Mouse (Mus musculus): ENCODE data around the gene St6galnac3.

St6galnac3 gene

DNA sequence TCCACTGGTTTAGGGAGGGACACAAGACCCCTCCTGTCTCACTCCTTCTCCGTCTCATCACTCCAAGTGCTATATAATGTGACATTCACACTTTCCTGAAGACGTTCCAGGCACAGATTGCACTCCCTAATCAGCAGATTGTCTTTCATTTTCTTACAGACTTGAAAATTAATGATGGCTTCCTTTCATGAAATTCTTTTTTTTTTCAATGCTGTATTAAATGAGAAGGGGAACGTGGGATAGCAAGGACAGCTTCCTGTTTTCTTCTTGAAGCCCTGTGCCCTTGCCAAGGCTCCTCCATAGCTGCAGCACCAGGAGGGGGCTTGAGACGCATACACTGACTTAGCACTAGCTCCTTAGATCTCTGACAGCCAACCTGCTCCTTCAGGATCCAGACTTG, 188.7 kb downstream of the St6galnac3 start:
- intact Hi-C loops (cut with DNase I) = no loop called here

DNA sequence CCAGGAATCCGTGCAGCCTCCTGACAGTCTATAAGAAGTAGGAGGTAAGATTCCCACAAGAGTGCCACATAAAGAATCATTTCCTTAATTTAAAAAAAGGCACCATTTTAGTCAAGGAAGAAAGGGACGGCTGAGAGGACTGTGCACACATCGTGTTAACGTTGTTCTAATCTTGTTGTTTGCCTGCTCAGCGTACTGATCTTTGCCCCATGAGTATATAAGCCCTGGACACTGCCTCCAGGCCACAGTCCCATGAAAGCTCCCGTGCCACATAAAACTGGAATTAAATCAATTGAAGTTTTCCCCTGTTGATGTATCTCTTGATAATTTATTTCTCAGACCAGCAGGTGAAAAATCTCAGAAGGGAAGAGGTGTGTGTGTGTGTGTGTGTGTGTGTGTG, 195.8 kb downstream of the St6galnac3 start:
- intact Hi-C loops (cut with DNase I) = no loop called here

DNA sequence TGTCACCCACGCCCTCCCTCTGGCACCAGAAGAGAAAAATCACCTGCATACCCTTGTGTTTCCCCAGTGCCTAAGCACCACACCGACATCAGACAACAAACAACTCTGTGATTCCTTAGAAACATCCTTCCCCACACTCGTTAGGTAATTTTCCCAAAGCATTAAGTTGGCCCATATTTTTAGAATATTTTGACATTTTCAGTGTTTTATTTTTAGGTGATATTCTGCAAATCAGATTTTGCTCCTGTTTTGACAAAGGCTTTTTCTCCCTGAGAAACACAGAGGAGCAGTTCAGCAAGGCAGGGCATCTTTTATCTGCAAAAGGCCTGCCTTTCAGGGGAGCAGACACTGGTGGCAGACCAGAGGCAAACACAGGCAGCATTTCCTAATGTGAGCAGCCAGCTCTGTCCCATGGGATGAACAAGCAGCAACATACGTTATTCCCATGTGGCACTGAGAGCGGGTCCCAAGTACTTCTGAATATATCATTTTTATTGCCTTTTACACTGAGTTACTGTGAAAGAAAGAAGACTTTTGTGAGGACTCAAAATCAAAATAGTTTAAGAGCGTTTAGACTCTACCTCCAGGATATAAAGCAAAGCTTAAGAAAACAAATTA, 199.7 kb downstream of the St6galnac3 start:
- intact Hi-C loops (cut with DNase I) = no loop called here

DNA sequence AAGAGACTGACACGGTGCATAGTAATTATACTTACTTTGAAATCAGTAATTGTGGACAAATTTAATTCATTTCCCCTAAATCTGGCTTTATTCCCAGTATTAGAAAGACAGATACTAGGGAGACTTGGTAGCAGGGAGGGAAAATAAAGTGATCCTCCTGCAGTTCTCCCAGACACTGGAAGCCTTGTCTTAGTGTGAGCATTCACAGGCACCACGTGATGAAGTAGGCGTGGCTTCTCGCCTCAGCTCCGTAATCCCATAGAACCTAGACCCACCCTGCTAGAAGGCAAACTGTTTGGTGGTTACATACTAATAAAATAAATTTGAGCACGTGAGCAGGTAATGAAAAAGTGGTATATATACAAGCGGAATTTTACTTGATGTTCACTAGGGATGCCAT, 208.1 kb downstream of the St6galnac3 start:
- intact Hi-C loops (cut with DNase I) = no loop called here

DNA sequence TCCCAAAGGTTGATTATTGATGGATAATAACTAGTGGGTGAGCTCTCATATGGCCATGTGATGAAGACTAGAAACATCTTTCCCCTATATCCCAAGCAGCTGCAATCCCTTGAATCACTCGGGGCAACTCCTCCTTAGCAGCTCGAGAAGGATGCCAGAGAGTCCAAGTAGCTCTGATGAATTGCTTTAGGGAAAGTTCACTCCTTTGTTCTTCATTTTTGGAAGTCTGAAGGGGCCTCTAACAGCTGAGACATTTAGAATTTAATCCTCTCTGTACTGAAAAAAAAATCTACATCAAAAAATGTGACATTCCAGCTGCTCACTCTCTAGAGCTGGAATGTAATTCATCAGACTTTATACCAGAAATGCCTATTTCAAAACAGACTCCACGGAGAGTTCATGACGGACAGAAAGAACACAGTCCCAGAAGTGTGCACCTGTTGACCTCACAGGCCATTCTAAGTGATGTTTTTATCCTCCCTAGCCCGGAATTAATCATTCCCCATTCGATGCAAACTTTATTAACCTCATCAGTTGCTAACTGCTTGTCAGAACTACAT, 211.4 kb downstream of the St6galnac3 start:
- intact Hi-C loops (cut with DNase I) = no loop called here

DNA sequence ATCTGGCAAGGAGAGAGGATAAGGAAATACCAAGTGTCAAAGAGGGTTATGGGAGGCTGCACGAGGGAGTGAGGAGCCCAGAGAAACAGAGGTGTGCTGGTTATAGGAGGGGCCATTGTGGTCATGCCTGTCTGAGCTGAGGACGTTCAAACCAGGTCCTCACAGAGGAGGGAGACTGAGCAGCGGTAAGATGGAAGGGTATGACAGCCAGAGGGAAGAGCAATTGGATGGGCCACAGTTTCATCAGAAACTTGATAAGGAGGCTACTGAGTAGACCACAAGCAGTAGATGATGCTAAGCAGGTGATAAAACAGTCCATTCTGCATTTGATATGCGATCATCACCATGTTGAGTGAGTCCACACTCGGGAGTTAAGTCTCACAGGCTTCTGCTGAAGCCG, 212.4 kb downstream of the St6galnac3 start:
- intact Hi-C loops (cut with DNase I) = no loop called here

DNA sequence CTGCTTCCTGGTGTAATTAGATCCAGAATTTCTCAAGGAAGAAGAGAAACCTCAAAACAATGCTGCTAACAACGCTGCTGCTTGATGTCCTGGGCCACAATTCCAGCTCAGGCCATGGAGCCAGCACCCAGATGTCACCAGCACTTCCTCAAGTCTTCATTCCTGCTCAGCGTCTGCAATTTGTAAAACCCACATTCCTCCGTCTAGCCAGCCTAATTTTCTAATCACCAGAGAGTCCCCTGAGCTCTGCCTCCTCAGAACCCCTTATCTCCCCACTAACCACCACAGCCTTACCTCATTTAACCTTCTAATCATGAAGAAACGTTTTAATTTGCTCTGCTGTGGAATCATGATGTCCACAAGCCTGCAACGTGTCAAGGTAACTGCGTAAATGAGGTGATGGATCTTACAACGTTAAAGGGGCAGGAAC, 213.8 kb downstream of the St6galnac3 start:
- intact Hi-C loops (cut with DNase I) = no loop called here

DNA sequence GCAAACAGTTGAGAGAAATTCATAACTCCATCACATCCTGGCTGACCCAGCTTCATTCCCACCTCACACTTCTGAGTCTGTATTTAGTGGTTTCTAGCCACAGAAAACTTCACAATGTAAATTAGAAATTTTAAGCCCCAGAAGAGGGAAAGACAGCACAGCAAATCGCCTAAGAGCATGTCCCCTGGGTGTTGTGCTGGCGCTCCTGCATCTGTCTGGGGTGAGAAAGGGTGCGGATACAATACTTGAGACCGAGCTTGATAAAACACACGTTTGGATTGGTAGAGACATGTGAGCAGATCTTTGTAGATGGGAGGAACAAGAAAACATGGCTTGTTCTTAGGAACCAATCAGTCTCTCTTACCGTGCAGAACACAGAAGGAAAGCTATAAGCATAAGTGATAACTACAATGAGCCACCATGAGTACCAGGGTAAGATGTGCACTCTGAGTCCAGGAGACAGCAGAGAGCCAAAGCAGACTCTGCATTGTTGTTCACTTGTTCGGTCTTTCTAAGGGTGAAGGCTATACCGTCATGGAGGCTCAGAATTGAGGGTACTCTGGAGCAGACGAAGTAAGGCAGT, 214.8 kb downstream of the St6galnac3 start:
- intact Hi-C loops (cut with DNase I) = no loop called here

DNA sequence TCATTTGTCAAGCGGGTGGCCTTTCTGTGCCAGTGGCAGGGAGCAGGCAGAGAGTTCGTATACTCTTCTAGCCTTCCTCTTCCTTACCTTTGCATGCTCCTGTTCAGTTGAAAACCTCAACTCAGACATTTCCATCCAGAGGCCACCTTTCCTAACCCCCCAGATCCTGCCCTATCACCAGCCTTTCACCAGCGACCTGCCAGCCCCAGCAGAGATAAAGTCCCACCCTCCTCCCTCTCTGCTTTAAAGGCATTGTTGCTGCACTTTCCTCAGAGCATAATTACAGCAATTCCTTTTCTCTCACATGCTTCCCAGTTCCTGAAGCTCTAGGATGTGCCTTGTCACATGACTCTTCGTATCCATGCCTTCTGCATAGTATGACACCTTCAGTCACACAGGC, 215.3 kb downstream of the St6galnac3 start:
- intact Hi-C loops (cut with DNase I) = loop anchor here (10.0 kb wide), 2 partner anchors 255 to 745 kb away; no protein-coding TSS in a partner anchor

DNA sequence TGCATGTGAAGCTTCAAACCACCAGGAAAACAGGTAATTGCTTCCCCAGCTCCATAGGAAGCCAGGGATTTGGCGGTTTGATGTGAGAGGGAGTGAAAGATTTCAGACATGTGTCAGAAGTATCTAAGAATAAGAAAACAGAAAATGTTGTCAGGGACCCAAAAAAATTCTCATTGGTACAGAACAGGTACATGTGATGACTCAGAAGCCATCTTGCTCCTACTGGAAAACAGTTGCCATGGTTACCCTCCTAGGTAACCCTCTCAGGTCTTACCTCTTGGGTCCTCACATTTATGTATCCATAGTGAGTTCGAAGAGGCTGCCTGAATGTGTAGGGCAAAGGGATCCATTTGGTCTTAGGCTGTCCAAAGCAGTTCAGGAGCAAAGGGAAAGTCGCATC, 215.9 kb downstream of the St6galnac3 start:
- intact Hi-C loops (cut with DNase I) = loop anchor here (10.0 kb wide), 2 partner anchors 254 to 744 kb away; no protein-coding TSS in a partner anchor

DNA sequence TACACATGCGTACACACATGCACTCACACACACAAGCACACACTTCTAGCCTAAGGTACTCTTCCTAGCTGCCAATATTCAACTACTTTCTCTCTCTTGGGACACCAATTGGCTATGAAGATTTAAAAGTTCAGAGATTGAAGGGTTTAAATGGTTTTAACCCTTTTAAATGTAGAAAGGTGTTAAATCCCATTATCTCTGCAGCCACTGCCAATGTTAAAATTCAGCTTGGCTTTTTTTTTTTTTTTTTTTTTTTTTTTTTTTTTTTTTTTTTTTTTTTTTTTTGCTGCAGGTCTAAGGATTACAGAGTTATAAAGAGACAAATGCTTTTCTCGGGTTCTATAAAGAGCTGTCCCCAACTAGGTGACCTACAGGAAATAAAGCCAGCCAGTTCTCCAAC, 216.4 kb downstream of the St6galnac3 start:
- intact Hi-C loops (cut with DNase I) = loop anchor here (10.0 kb wide), 2 partner anchors 254 to 744 kb away; no protein-coding TSS in a partner anchor

DNA sequence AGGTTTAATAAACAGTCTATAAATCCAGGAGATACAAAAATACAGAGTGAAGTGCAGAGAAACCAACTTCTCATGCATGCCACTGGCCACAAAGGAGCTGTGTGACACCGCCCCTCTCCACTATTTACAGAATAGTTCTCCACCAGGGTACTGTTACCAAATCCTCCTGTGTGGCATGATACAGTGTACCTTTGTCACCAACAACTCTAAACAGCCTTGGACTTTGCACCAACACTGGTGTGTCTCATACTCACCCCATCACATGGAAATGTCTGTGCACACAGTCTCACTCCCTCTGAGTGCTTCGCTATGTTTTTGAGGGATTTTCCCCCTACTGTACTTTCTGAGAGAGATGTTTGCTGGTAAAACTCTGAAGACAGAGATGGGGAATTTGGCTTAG, 217.4 kb downstream of the St6galnac3 start:
- intact Hi-C loops (cut with DNase I) = loop anchor here (10.0 kb wide), 2 partner anchors 253 to 743 kb away; no protein-coding TSS in a partner anchor

DNA sequence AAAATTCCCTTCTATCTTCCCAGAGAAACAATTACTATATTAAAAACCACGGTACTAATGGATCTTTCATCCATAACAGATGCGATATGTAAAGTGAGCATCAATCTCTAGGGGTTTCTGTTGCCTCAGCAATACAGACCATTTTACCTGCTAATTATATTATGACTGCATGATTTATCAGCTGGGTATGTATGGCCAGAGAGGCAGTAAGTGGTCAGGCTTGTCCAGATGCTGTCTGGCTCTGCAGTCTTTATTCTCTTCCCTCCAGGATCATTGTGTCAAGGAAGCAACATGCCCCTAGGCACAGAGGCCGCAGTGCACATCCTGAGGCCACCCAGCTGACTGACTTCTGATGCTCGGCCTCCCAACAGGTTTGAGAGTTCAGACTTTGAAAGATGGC, 222.5 kb downstream of the St6galnac3 start:
- intact Hi-C loops (cut with DNase I) = loop anchor here (5.0 to 10.0 kb wide), 4 partner anchors 155 to 738 kb away; no protein-coding TSS in a partner anchor

DNA sequence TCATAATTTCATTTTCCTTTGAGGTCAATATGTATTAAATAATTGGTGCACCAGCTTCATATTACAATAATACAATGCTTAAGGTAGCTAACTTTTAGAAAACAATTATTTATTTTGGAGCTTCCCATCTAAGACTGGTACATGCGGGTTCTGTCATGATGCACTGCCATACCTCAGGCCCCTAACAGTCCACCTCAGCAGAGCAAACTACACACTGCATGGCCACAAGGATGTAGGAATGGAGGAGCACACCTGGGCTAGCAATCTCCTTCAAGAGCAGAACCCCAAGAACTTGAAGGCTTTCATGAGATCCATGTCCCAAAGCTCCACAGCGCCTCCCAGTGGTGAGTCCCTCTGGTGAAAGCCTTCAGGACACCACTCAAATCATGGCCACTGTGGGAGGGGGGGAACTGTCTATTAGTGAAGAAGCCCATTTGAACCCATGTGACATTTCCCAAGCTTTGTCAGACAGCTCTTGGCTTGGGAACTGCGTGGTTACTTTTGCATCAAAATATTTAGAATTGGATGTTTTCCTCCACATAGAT, 223.6 kb downstream of the St6galnac3 start:
- intact Hi-C loops (cut with DNase I) = loop anchor here (5.0 to 10.0 kb wide), 4 partner anchors 154 to 737 kb away; no protein-coding TSS in a partner anchor

DNA sequence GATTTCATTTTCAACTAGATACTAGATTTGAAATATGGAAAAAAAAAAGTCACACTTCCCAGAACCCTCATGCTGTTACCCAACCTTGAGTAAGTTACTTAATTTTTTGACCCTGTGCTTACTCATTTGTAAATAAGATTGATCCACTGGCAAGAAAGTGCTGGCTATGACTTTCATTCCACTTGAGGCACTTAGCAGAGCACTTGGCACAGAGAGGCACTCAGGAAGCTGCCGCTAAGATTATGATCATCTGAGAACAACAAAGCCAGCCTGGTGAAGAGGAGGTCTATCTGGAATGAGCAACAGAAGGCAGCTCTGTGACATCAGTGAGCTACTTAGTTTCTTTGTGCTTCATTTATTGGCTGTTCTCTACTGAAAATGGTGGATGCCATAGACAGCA, 232.0 kb downstream of the St6galnac3 start:
- intact Hi-C loops (cut with DNase I) = no loop called here

DNA sequence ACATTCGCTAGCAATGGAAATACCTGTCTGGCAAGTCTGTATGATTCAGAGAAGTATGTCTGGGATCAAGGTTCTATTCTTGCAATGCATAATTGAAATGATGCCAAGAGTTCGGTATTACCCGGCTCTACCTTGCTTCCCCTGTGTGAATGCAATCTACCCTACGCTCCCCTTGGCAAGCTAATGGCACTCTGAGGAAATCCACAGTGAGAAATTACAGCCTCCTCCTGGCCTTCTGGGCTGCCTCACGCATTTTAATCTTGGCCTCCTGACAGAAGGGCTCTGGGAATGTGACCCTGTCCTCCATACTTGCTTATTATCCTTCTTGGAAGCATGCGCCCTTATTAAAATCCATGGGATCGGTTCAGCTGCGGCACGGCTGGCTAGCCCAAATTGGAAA, 235.3 kb downstream of the St6galnac3 start:
- intact Hi-C loops (cut with DNase I) = no loop called here

DNA sequence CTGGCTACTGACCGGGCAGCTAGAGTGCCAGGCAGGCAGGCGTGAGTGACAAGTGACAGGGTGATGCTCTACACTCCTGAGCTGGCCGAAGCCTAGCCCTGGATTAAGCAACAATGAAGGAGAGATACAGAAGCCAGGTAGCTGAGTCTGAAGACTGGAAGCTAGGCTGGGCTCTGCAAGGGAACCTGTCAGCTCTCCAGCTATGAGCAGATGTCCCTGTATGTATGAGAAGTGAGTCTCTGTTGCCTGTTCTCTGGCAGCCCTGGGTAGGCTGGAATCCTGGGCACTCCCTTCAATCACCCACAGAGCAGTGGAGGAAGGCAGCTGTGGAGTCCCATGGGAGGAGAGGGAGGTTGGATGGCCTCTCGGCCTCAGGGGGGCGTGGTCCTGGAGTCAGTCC, 236.0 kb downstream of the St6galnac3 start:
- intact Hi-C loops (cut with DNase I) = no loop called here

DNA sequence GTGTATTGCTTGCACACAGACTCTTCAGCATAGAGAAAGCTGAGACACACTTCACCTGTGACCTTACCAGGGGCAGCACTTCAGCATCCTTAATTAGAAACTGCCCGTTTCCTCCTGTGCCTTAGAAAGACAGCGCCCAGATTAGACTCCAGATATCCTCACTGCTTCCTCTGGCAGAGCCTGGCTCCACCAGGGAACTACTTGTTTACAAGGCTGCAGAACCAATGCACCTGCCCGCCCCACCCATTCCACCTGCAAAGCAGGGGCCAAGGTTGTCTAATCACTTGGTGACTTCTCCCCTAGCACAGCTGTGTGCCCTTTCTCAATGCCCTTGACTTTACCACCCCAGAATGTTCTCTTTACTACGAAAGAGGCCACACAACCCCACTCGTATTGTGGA, 239.8 kb downstream of the St6galnac3 start:
- intact Hi-C loops (cut with DNase I) = no loop called here

DNA sequence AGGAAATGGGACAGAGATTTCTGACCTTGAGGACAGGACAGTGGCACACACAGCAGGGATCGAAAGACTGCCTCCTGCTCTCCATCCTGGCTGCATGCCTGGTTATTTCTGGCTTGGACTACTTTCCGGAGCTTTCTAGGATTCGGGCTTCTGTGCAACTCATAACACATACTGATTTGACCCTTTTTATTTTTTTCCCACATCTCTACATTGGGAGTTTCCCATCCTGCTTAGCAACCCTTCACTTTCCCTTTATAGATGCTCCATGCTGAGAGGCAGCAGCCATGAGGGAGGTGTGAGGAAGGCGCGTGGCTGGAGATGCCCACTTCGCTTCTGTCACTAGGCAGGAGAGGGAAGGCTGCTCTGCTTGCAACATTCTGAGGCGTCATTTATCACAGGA, 240.3 kb downstream of the St6galnac3 start:
- intact Hi-C loops (cut with DNase I) = no loop called here

DNA sequence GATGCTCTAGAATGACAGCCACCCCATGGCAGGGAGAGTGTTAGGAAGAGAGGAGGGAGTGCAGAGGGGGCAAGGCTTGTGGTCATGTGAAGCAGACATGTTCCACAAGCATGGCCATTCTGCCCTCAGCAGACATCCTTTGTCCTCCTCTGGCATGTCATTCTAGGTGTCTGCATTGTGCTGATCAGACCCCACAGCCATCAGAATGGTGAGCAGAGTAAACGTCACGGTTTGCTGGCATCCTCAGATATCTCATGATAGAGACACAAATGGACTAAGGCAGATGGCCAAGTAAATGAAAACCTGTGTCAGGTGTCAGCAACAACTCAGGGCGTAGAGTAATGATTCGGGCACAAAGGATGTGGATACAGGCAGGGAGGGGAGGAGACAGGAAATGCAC, 241.3 kb downstream of the St6galnac3 start:
- intact Hi-C loops (cut with DNase I) = no loop called here

DNA sequence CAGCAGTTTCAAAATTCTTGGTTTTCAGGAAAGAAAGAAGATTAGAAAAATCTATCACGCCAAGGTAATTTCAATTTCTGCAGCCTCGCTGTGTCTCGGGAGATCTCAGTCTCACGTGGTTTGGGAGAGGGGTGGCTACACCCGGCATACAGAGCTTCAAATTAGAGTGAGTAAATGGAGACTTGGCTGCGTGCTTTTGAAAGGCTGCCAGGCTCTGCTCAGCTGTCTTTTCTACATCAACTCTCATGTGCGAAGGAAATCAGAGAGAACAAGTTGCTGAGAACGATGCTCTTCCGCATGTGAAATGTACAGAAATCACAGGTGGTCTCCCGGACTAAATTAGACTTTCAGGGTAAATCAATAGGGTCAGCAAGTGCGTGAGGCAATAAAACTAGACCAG, 242.9 kb downstream of the St6galnac3 start:
- intact Hi-C loops (cut with DNase I) = no loop called here

DNA sequence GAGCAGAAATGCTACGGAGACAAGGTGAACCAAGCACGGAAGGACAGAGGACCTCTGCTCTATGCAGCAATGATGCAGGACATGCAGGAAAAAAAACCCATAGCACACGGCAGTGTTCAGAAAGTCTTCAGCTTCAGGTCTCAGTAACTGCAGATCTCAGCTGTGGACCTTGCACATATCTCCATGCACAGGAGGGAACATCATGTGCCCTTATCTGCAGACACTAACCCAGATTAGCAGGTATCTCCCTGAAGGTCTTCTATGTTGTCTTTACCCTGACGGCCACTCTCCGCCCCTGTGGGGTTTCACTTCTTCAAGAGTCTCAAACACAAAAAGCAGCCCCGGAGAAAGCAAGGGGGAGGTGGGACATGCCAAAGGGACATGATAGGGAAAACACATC, 244.0 kb downstream of the St6galnac3 start:
- intact Hi-C loops (cut with DNase I) = no loop called here
